Mouse (Mus musculus) embryonic facial prominence, embryonic 11.5 days (tissue): ENCODE data around the gene Acot5. TPM values are rescaled to one million over a fixed set of nuclear protein-coding genes. Genes with fewer than 3 reads are reported as not detected.
"Not testable (repeated sequence)": the region's sequence is repeated elsewhere in the genome, so short reads cannot be mapped to it uniquely, and the experiment has no call there.

Experiments used
- ATAC-seq: fragments of 200-750 bp; cut with Nextera tagmentation; replicated peaks from 2 replicates; pipeline ENCODE4 v1.8.0; 2017; ENCODE audit warnings: low read depth; ENCODE audit not compliant: insufficient number of reproducible peaks, low FRiP score, low TSS enrichment
- DNase-seq: peaks from one replicate; pipeline ENCODE4 v3.0.0-alpha.2; 2015; ENCODE audit warnings: low spot score
- H3K27ac ChIP-seq: fragments of 300-500 bp; sonication (generic); replicated peaks from 2 replicates; pipeline ENCODE4 v1.5.1; 2014; ENCODE audit warnings: mild to moderate bottlenecking, low read depth, low read length, control low read depth
- H3K27me3 ChIP-seq: fragments of 300-500 bp; sonication (generic); 2 replicates; pipeline ENCODE4 v1.6.1; 2014; ENCODE audit warnings: mild to moderate bottlenecking, low read length, moderate library complexity, mixed read lengths; ENCODE audit not compliant: control insufficient read depth, insufficient read depth
- H3K36me3 ChIP-seq: fragments of 300-500 bp; sonication (generic); replicated peaks from 2 replicates; pipeline ENCODE4 v1.6.1; 2014; ENCODE audit warnings: low read depth, mild to moderate bottlenecking, low read length, moderate library complexity, mixed read lengths; ENCODE audit not compliant: control insufficient read depth, insufficient read depth
- H3K4me1 ChIP-seq: fragments of 300-500 bp; sonication (generic); 2 replicates; pipeline ENCODE4 v1.6.1; 2014; ENCODE audit warnings: low read length, mixed read lengths; ENCODE audit not compliant: control insufficient read depth, insufficient read depth
- H3K4me2 ChIP-seq: fragments of 300-500 bp; sonication (generic); 2 replicates; pipeline ENCODE4 v1.6.1; 2014; ENCODE audit warnings: low read depth, mild to moderate bottlenecking, control low read depth, low read length, moderate library complexity
- H3K4me3 ChIP-seq: fragments of 300-500 bp; sonication (generic); 2 replicates; pipeline ENCODE4 v1.5.1; 2014; ENCODE audit warnings: low read depth, low read length, control low read depth
- H3K9ac ChIP-seq: fragments of 300-500 bp; sonication (generic); replicated peaks from 2 replicates; pipeline ENCODE4 v1.6.1; 2014; ENCODE audit warnings: mild to moderate bottlenecking, control low read depth, low read length
- H3K9me3 ChIP-seq: fragments of 300-500 bp; sonication (generic); replicated peaks from 2 replicates; pipeline ENCODE4 v1.6.1; 2016; ENCODE audit warnings: mild to moderate bottlenecking, low read length, inconsistent platforms, mixed read lengths; ENCODE audit not compliant: control insufficient read depth
- WGBS: fragments of 180-500 bp; shearing (Covaris S2); extraction: QIAGEN DNeasy Blood & Tissue Kit; methylation state at CpG from one replicate; pipeline ENCODE4 v1.1.7; 2014; 5-methylcytosine and 5-hydroxymethylcytosine counted together
- polyA plus RNA-seq: library from polyadenylated mRNA; unstranded; fragments of >200 nt; fragmentation: Nextera tagmentation; extraction: Ambion mirVana; gene quantifications from 2 replicates; pipeline ENCODE4 v1.2.1, GENCODE M21; 2014

Gene Acot5
- polyA plus RNA-seq = not detected in 2 replicates

DNA sequence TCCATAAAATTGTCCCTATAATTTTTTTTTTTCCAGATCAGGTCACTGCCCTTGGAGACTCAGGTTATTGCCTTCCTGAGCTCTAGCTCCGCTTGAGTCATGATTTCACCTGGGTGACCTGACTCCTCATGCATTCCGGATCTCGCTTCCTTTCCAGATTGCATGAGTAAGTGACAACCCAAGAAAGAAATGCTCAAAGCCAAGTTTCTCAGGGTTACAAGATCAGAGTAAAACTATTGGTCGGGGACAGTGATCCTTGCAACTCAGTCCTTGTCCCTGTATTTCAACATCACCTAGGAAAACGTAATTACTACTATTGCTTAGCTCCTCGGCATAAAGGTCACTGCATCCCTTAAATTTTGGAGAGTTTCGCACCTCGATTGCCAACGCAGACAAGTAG lies at the start of gene Acot5:
Gene Acot5 (plus strand): TSS at position 340 of the 400 bp plus-strand sequence.
- no peak within 1 kb of the TSS for H3K27ac ChIP-seq
- 53% methylated on average over 9 of the region's 9 CpGs for WGBS

DNA sequence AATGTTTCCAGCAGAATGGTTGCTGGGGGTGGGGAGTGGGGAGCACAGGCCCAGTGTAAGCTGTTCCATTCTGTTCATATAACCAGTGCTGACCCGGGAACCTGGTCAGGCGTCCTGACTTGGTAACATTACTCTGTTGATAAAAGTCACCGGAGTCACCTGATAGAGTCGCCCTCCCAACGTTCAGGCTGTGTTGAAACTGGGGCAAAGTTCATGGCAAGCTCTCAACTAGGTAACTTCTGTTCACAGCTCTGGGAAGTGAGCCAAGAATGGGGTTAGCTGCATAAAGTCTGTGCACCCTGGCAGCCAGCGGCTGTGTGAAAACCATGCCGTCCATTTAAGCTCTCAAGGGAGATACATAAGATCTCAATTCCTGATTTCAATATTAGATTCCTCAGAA lies 48.6 kb upstream of the Acot5 start:
- not testable (repeated sequence) for H3K27ac ChIP-seq, H3K4me2 ChIP-seq, H3K36me3 ChIP-seq, H3K27me3 ChIP-seq, H3K9me3 ChIP-seq, ATAC-seq, DNase-seq, H3K9ac ChIP-seq, H3K4me3 ChIP-seq, H3K4me1 ChIP-seq
- 70% methylated on average over 7 of the region's 7 CpGs for WGBS

More for the DNA sequence above, at the start of gene Acot5:
- Histone ChIP-seq H3K36me3 (no peaks in the 10 kb centered on the region), H3K4me1 (no peaks in the 10 kb centered on the region), H3K27me3 (peaks cover 7% of the 10 kb centered on the region; the same call in 1 of the 2 replicates), H3K9ac (peak within 1 kb of the TSS; percentile 18; the same call in 1 of the 2 replicates), H3K9me3 (no peaks in the 10 kb centered on the region), H3K4me2 (peak within 1 kb of the TSS; percentile 62), H3K4me3 (peak within 1 kb of the TSS; percentile 40)
- ATAC-seq (no peak), DNase-seq (no peak)

DNA sequence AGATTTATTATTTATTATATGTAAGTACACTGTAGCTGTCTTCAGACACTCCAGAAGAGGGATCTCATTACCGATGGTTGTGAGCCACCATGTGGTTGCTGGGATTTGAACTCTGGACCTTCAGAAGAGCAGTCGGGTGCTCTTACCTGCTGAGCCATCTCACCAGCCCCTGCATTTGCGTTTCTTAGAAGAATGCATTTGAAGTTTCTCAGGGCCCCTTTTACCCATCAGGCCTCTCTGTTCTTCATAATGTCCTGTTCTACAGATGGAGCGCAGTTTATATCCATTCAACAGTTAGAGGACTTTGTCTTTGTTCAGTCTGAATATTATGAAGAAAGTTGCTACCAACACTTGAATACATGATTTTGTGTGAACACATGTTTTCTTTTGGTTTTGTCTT lies 46.9 kb upstream of the Acot5 start:
- not testable (repeated sequence) for H3K4me1 ChIP-seq, H3K4me3 ChIP-seq, H3K27ac ChIP-seq, H3K27me3 ChIP-seq, H3K36me3 ChIP-seq, ATAC-seq, H3K9ac ChIP-seq, DNase-seq, H3K9me3 ChIP-seq, H3K4me2 ChIP-seq
- WGBS = 90% methylated on average over 3 of the region's 4 CpGs

DNA sequence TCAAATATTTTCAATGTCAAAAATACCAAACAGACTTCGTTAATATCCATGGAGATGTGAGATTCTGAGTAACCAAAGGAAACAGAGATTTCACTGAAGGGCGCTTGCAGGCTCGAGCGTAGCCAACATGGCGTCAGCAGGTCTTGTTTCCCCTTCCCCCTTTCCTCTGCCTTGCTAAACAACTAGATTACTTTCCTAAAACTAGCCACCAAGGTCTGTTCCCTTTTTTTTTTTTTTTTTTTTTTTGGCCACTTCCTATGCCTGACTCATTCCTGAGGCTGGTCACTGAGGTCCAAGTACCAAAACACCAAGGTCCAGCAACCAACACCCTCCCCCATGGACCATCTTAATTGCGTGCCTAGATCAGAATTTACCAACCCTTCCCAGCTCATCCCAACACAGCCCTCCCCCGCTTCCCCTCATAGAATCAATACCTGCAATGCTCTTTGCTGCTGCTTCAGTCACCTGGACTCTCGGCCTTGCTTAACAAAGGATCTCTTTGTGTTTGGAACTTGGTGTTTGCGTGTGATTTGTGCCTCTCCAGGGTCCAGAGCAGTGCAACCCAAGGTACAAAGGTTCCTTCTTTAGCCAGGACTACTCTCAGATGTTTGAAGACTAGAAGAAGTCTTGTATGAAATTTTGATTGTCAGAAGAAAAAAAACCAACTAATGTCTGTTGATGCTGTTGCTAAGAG lies 45.9 kb upstream of the Acot5 start:
- 77% methylated on average over 9 of the region's 9 CpGs for WGBS
- Histone ChIP-seq H3K9ac (no peak overlapping the region), H3K4me2 (no peak overlapping the region), H3K9me3 (no peaks in the 10 kb centered on the region), H3K27ac (no peak overlapping the region), H3K27me3 (no peaks in the 10 kb centered on the region), H3K36me3 (no peaks in the 10 kb centered on the region), H3K4me1 (no peaks in the 10 kb centered on the region), H3K4me3 (no peak overlapping the region)
- ATAC-seq = no peak
- DNase-seq = no peak

DNA sequence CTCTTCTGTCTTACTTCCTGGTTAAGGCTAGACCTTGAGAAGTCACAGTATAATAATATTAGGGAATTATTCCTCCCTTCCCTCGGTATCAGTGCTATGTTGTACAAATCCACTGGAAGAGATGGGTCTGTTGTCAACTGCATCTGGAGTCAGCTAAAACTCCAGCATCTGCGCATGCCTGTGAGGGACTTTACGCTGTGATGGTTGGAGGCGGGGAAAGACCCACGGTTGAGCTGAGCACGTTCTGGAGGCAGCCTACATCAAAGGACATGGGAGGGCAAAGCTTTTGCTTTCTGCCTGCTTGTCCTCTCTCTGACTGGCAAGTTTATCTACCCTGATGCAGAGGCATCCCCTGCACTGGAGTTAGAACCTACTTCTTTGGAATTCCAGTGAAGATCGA lies 43.2 kb upstream of the Acot5 start:
- Histone ChIP-seq H3K4me2 (no peak overlapping the region), H3K4me1 (no peaks in the 10 kb centered on the region), H3K27me3 (no peaks in the 10 kb centered on the region), H3K9ac (no peak overlapping the region), H3K9me3 (no peaks in the 10 kb centered on the region), H3K27ac (no peak overlapping the region), H3K4me3 (no peak overlapping the region), H3K36me3 (no peaks in the 10 kb centered on the region)
- ATAC-seq = no peak
- 89% methylated on average over 7 of the region's 7 CpGs for WGBS
- no peak for DNase-seq

DNA sequence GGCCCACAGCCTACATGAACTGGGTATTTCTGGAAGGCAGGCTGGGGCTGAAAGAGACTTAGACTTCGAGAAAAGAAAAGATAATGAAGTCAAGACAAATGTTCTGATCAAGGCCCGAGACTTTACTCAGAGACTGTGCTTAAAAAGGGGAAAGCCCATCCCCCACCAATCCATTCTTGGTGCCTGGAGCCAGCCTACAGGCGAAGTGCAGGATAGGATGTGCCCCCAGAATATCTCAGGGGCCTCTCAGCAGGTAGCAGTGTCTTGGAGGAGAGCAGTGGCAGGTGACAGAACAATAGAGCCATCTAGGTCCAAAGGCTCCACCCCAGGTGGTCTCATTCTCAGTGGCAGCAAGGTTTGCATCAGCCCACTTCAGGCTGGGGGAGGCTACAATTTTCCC lies 40.8 kb upstream of the Acot5 start:
- DNase-seq, H3K4me1 ChIP-seq, H3K4me2 ChIP-seq, H3K27me3 ChIP-seq, H3K9me3 ChIP-seq, H3K27ac ChIP-seq, ATAC-seq, H3K36me3 ChIP-seq, H3K4me3 ChIP-seq, H3K9ac ChIP-seq: not testable (repeated sequence)
- 44% methylated on average over 3 of the region's 3 CpGs for WGBS

DNA sequence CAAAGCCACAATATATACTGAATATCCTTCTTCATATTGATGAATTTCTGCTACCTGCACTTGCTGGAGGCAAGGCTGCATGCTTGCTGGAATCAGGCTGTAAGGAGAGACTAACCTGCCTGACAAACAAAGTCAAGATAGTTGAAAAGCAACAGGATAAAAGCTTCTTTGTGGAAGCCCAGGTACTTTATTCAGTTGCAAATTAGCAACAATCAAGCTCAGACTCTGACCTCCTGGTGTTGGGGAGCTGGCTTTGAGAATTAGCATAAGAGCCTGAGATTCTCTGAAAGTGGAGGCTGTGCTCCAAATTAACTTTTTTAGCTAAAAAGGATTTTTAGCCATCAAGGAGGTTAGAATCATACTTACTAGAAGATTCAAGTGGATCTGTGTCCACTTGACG lies 40.1 kb upstream of the Acot5 start:
- not testable (repeated sequence) for H3K27ac ChIP-seq, H3K9ac ChIP-seq, H3K9me3 ChIP-seq, DNase-seq, H3K4me1 ChIP-seq, H3K27me3 ChIP-seq, ATAC-seq, H3K36me3 ChIP-seq, H3K4me3 ChIP-seq, H3K4me2 ChIP-seq
- 85% methylated on average over 1 of the region's 1 CpGs for WGBS

DNA sequence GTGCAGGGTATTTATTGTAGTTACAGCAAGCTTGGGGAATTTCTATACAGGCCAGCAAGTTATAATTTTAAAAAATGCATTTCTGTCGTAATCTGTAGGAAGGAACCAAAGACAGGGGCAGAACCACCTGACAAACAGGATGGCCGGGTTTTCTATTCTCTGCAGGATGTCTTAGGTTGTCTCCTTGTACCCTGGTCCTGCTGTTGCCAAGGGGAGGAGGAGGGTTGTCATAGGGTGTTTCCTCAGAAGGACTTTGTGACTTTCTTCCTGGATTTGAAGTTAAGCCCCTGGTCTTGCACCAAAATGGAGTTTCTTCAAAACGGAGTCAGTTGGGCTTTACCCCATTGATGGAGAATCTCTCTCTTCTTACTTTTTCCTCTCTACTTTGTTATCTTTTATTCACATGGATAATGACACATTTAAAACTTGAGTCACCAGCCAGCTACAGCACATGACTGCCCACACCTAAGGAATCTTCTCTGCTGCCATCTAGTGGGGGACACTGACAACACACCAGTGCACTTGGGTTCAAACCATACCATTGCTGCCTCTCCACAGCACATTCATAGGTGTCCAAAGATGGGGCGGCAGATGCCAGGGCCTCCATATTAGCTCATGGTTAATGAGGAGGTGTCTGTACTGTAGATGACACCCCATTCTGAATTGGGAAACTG lies 38.3 kb upstream of the Acot5 start:
- no peak overlapping the region for H3K27ac ChIP-seq
- no peak overlapping the region for H3K4me2 ChIP-seq
- no peaks in the 10 kb centered on the region for H3K9me3 ChIP-seq
- DNase-seq = peak; percentile 85
- H3K27me3 ChIP-seq = no peaks in the 10 kb centered on the region
- no peak overlapping the region for H3K9ac ChIP-seq
- 77% methylated on average over 4 of the region's 4 CpGs for WGBS
- H3K4me3 ChIP-seq = no peak overlapping the region
- no peaks in the 10 kb centered on the region for H3K4me1 ChIP-seq
- peak; percentile 65; the same call in 1 of the 2 replicates for ATAC-seq
- H3K36me3 ChIP-seq = no peaks in the 10 kb centered on the region
